Mouse (Mus musculus) stomach, postnatal 0 days (tissue): Measurements from ENCODE around the gene Itgb7. TPM values are rescaled to one million over a fixed set of nuclear protein-coding genes. Genes with fewer than 3 reads are reported as not detected.
A peak's percentile ranks its signal among the peaks of the same experiment; 100 is the strongest.

Experiments used
- ATAC-seq: fragments of 200-750 bp; cut with Nextera tagmentation; 2 replicates; pipeline ENCODE4 v1.8.0; 2017; ENCODE audit not compliant: low FRiP score, low TSS enrichment
- DNase-seq: peaks from one replicate; pipeline ENCODE4 v3.0.0-alpha.2; 2016; ENCODE audit warnings: low spot score
- H3K27ac ChIP-seq: fragments of 300-500 bp; sonication (generic); replicated peaks from 2 replicates; pipeline ENCODE4 v1.5.1; 2014; ENCODE audit warnings: mild to moderate bottlenecking, control low read depth
- H3K27me3 ChIP-seq: fragments of 300-500 bp; sonication (generic); 2 replicates; pipeline ENCODE4 v1.6.1; 2014; ENCODE audit warnings: low read length; ENCODE audit not compliant: control insufficient read depth, insufficient read depth
- H3K36me3 ChIP-seq: fragments of 300-500 bp; sonication (generic); 2 replicates; pipeline ENCODE4 v1.6.1; 2014; ENCODE audit warnings: low read length, mixed read lengths; ENCODE audit not compliant: control insufficient read depth, insufficient read depth
- H3K4me1 ChIP-seq: fragments of 300-500 bp; sonication (generic); replicated peaks from 2 replicates; pipeline ENCODE4 v1.6.1; 2014; ENCODE audit warnings: antibody characterized with exemption; ENCODE audit not compliant: control insufficient read depth, insufficient read depth
- H3K4me2 ChIP-seq: fragments of 300-500 bp; sonication (generic); replicated peaks from 2 replicates; pipeline ENCODE4 v1.6.1; 2014; ENCODE audit warnings: low read depth, mild to moderate bottlenecking, control low read depth, moderate library complexity
- H3K4me3 ChIP-seq: fragments of 300-500 bp; sonication (generic); 2 replicates; pipeline ENCODE4 v1.5.1; 2014; ENCODE audit warnings: low read depth, low read length, control low read depth
- H3K9ac ChIP-seq: fragments of 300-500 bp; sonication (generic); 2 replicates; pipeline ENCODE4 v1.6.1; 2014; ENCODE audit warnings: mild to moderate bottlenecking, low read length, control low read depth, mixed read lengths
- H3K9me3 ChIP-seq: fragments of 300-500 bp; sonication (generic); 2 replicates; pipeline ENCODE4 v1.6.1; 2016; ENCODE audit warnings: low read length; ENCODE audit not compliant: control insufficient read depth
- CTCF ChIP-seq: IDR thresholded peaks from 2 replicates; pipeline ENCODE4 v1.5.1; 2016; ENCODE audit warnings: antibody characterized with exemption, low read depth, mild to moderate bottlenecking, moderate library complexity
- EP300 ChIP-seq: optimal IDR thresholded peaks from 2 replicates; pipeline ENCODE3; 2016; ENCODE audit warnings: antibody characterized with exemption
- WGBS: fragments of 180-500 bp; shearing (Covaris S2); extraction: QIAGEN DNeasy Blood & Tissue Kit; methylation state at CpG from one replicate; pipeline ENCODE4 v1.1.7; 2014; 5-methylcytosine and 5-hydroxymethylcytosine counted together
- polyA plus RNA-seq: library from polyadenylated mRNA; unstranded; fragments of >200 nt; fragmentation: Nextera tagmentation; extraction: Ambion mirVana; gene quantifications from 2 replicates; pipeline ENCODE4 v1.2.1, GENCODE M21; 2015

The Itgb7 gene
- polyA plus RNA-seq, 1 experiment from 2014 or later, result 1.2 TPM

DNA sequence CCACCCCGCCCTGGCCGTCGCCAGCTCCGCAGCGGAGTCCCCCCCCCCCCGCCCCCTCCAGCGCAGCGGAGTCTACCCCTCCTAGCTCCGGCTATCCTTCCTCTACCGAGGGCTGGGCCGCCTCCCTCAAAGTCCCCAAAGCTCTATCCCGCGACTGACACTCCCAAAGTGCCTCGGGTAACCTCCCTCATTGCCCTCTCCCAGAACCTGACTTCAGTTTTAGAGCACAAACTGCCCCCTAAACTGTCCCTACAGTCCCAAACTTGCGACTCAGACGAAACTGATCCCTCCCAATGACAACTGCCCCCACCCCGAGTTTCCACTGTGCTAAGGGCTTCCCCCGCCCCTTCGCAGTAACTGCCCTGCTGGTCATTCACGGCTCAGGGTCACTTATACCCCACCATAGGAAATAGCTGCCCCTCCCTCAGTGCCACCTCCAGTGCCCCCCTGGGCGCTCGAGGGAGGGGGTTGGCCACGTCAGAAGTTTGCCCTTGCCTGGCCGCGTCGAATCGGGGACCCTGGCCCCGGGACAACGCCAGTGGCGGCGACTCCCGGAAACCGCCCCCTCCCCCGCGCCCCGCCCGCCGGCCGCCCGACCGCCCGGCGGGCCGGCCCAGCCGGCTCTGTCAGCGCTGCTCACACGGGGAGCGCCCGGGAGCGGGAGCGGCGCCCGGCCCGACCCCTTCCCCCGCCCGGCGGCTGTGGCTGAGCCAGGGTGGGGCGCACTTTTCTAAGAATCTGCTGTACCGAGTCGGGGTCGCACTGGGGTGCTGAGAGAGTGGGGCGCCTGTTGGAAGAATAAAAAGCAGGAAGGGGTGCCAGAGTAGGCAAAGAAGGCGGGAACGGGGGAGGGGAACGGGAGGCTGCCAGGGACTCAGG, 15.7 kb upstream of the Itgb7 start:
- Histone ChIP-seq H3K27me3 (no peaks in the 10 kb centered on the region), H3K36me3 (peaks cover 7% of the 10 kb centered on the region; the same call in 1 of the 2 replicates), H3K4me1 (peaks cover 21% of the 10 kb centered on the region)

DNA sequence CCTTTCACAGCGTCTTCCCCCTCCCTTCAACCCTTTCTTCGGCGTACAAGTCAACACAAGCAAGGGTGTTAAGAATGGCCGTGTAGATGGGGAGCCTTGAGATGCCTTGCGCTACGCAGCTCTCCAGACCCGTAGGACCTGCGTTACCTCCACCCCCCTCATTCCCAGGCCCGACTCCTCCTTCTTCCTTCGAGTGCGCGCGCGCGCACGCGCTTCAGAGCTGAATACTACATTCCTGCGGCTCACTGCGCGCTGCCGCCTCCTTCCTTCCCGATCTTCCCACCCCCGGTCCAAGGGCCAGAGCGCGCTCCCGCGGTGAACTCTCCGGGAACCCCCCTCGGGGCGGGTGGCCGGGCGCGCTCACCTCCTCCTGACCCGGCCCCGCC, 15.1 kb upstream of the Itgb7 start:
- peak overlapping the region; percentile 66 for H3K4me3 ChIP-seq
- H3K9ac ChIP-seq, result peak overlapping the region; percentile 72
- WGBS, result under 1% methylated on average over 35 of the region's 35 CpGs
- H3K27ac ChIP-seq, result peak overlapping the region; percentile 99
- H3K4me1 ChIP-seq, result peaks cover 22% of the 10 kb centered on the region
- peak; percentile 97 for DNase-seq
- ATAC-seq, result peak; percentile 83
- H3K27me3 ChIP-seq, result no peaks in the 10 kb centered on the region
- TF ChIP-seq EP300, result no peak
- 0 out of 2 replicates have a peak, but pooled peaks have one; percentile 0 for TF ChIP-seq CTCF
- no peaks in the 10 kb centered on the region for H3K9me3 ChIP-seq
- H3K36me3 ChIP-seq, result peaks cover 4% of the 10 kb centered on the region; the same call in 1 of the 2 replicates
- H3K4me2 ChIP-seq, result peak overlapping the region; percentile 93

More for the DNA sequence above, 15.7 kb upstream of the Itgb7 start:
- ATAC-seq (peak; percentile 65), DNase-seq (peak; percentile 87)
- no peaks in the 10 kb centered on the region for H3K9me3 ChIP-seq
- peak overlapping the region; percentile 99 for H3K27ac ChIP-seq
- peak overlapping the region; percentile 72 for H3K9ac ChIP-seq
- peak overlapping the region; percentile 66 for H3K4me3 ChIP-seq
- under 1% methylated on average over 44 of the region's 65 CpGs for whole genome bisulfite sequencing
- no peak for TF ChIP-seq EP300
- peak; percentile 34 for TF ChIP-seq CTCF
- H3K4me2 ChIP-seq, result peak overlapping the region; percentile 93

DNA sequence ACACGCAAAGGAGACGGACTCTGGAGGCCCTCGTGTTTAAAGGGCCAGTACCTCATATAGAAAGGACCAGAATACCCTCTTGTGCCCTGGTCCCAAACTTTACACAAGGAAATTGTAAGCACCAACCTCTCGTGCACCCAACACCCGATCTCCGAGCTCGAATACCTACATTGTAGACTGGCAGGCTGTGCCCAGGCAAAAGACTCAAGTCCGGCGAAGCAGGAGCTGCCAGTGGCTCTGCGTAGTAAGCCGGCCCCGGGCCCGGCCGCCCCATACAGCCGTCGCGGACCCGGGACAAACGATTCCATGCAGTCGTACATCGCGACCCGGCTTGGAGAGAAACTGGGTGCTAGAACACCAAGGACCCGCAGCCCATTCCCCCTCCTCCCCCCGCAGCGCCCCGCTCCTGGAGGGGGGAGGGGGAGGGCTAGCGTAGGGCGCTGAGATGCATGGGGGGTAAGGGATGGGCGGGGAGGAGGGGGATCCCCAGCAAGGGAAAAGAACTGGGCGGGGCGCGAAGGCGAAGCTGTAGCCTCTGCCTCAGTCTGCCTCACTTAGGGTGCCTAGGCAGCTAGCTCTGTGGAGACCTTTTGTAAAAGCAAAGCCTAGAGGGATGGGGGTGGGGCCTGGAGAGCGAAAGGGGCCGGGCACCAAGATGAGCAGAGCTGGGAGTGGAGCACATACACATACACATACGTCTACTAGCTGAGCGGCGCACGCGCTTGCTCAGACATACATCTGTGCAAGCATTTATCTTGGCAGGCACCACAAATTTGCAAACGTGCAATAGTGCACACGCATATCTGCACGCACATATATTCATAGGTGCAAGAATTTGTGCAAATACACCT, 14.4 kb upstream of the Itgb7 start:
- peak; percentile 81 for DNase-seq
- Histone ChIP-seq H3K9ac (peak overlapping the region; percentile 70), H3K27me3 (no peaks in the 10 kb centered on the region), H3K27ac (peak overlapping the region; percentile 99), H3K4me1 (peaks cover 22% of the 10 kb centered on the region), H3K4me3 (peak overlapping the region; percentile 66), H3K9me3 (no peaks in the 10 kb centered on the region), H3K36me3 (no peaks in the 10 kb centered on the region), H3K4me2 (peak overlapping the region; percentile 93)
- ATAC-seq, result peak; percentile 69
- WGBS, result under 1% methylated on average over 38 of the region's 44 CpGs
- peak; percentile 53 for TF ChIP-seq EP300
- peak; percentile 1; the same call in 1 of the 2 replicates for TF ChIP-seq CTCF

GRCm38 (mm10) chr15:102245461-102245881, 13.7 kb upstream of the Itgb7 start:
- DNase-seq (no peak), ATAC-seq (no peak)
- Histone ChIP-seq H3K9me3 (no peaks in the 10 kb centered on the region), H3K27ac (peak overlapping the region; percentile 99), H3K4me2 (peak overlapping the region; percentile 93), H3K4me1 (peaks cover 22% of the 10 kb centered on the region), H3K36me3 (peaks cover 3% of the 10 kb centered on the region; the same call in 1 of the 2 replicates), H3K4me3 (peak overlapping the region; percentile 66), H3K9ac (peak overlapping the region; percentile 70), H3K27me3 (no peaks in the 10 kb centered on the region)
- TF ChIP-seq CTCF, result no peak
- TF ChIP-seq EP300, result no peak
- 5% methylated on average over 14 of the region's 14 CpGs for WGBS

DNA sequence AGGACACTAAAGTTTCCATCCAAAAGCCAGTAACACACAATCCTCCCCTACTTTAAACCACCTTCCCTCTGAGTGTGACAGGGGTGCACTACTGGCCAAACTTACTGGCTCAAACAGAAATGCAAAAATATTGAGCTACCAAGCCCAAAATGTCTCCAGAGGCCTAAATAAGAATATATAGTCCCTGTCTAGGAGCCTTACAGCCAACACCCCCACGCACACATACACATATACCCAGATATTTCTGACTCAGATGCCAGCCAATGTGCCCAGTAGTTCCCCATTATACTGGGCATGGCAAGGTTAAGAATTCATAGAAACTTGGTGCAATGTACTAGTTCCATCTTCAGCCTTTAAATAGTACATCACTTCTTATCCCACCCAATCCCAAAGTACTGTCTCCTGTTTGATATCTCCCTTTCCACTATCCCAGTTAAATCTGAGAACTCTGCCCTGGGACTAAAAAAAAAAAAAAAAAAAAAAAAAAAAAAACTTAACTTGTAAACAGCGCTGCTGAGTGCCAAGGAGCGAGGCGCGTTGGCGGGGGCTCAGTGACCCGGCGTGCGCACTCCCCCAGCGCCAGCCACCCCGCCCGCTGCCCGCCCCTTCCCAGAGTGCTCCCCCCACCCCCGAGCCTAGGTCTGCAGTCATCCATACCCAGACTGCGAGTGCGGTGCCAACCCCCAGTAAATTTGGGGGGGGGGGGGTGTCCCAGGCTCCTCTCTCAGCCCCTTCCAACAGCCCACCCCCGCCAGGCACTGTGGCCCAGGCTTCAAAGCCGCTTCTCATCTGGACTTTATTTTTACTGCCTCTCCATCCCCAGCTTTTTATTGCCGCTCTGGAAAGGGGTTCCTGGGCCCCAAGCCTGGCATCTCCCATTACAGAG, 12.8 kb upstream of the Itgb7 start:
- peaks cover 16% of the 10 kb centered on the region for H3K4me1 ChIP-seq

More for the DNA sequence above, 12.8 kb upstream of the Itgb7 start:
- Histone ChIP-seq H3K27ac (peak overlapping the region; percentile 99), H3K36me3 (peaks cover 4% of the 10 kb centered on the region; the same call in 1 of the 2 replicates), H3K9me3 (no peaks in the 10 kb centered on the region), H3K9ac (peak overlapping the region; percentile 70), H3K27me3 (no peaks in the 10 kb centered on the region), H3K4me3 (peak overlapping the region; percentile 66), H3K4me2 (peak overlapping the region; percentile 93)
- TF ChIP-seq EP300, result no peak
- ATAC-seq (no peak), DNase-seq (no peak)
- 9% methylated on average over 19 of the region's 19 CpGs for WGBS
